Mouse (Mus musculus): ENCODE data around the gene Arid1b.

DNA sequence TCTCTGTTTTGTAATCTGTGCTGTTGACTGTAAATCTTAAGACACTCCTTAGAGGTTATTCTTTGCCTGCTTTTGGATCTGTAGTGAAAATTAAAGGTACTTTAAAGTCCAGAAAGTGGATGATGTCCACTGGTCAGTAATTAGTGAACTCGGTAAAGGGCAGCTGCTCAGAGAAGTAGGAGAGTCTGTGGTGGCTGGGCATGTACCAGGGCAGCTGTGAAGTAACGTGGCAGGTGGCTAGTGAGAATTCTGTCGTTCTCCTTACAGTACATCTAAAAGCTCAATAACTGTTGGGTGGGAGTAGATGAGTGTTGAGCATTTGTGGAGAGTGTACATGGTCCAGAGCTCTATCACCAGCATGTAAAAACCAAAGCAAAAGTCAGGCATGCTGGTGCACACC is 67.1 kb downstream of the Arid1b start:
- TF ChIP-seq POLR2A (IDR thresholded peaks at IDR 0.05; ENCODE audit: control insufficient read depth, extremely low read depth, insufficient read depth, low read length, poor library complexity) (no peak), CTCF (IDR thresholded peaks at IDR 0.05; ENCODE audit: borderline replicate concordance, control insufficient read depth, extremely low read depth, insufficient read depth, low read length, poor library complexity) (no peak)
